Mouse (Mus musculus) Patski (cell line): Measurements from ENCODE around the gene Slc5a10. TPM values are rescaled to one million over a fixed set of nuclear protein-coding genes. Genes with fewer than 3 reads are reported as not detected.

ENCODE experiments used
- ATAC-seq: fragments of 100-300 bp; one replicate; pipeline ENCODE4 v1.8.0; 2021
- CTCF ChIA-PET: fragments of 350-600 bp; sonication (Branson Sonifier 250); formaldehyde crosslinking; loops from one replicate; lab custom pipeline; 2022; ENCODE audit warnings: inconsistent platforms; lab: Charles Lee
- POLR2A ChIA-PET: fragments of 350-600 bp; sonication (Branson Sonifier 250); formaldehyde crosslinking; loops from one replicate; lab custom pipeline; 2022; ENCODE audit warnings: antibody characterized with exemption, inconsistent platforms; lab: Charles Lee
- DNase-seq: peaks from one replicate; pipeline ENCODE4 v3.0.0-alpha.2; 2011; ENCODE audit warnings: low read depth, low spot score
- H3K27me3 ChIP-seq: fragments of 371-371 bp; one replicate; pipeline ENCODE4 v1.5.1; 2021
- CTCF ChIP-seq: fragments of 100-300 bp; IDR thresholded peaks from one replicate; pipeline ENCODE4 v1.5.1; 2021
- in situ Hi-C: fragments of 300-500 bp; cut with MboI; formaldehyde crosslinking; loops from 3 replicates; pipeline ENCODE4 v1.11.1; 2018; ENCODE audit warnings: low pct_unique_long_range_greater_than_20kb, mixed read lengths
- polyA plus RNA-seq: library from polyadenylated mRNA; unstranded; gene quantifications from one replicate; pipeline ENCODE4 v1.2.3, GENCODE M21; 2021

The Slc5a10 gene
- polyA plus RNA-seq, 1 experiment from 2014 or later: not detected

DNA sequence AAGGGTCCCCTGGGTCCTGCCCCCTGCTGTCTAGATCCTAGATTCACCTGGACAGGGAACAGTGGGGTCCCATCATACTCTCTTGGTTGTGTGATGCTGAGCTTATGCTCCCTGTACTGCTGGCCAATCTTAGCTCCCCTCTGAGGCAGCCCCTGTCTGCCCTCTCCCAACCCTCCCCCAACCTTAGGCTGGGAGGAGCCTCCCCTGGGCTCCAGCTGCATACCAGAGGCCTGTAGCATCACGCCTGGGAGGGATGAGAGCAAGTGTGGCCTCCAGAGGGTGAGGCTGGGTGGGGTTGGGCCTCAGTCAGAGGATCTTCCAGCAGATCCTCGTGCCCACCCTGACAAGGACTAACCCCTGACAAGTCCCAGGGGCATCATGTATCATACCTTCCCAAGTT, 33.0 kb downstream of the Slc5a10 start:
- DNase-seq (no peak), ATAC-seq (peak; percentile 5)
- in situ Hi-C loops: no loop called here
- POLR2A ChIA-PET: no interaction called here
- H3K27me3 ChIP-seq: no peaks in the 10 kb centered on the region
- TF ChIP-seq CTCF: no peak
- CTCF ChIA-PET: no interaction called here

GRCm38 (mm10) chr11:61686906-61687453, 33.6 kb downstream of the Slc5a10 start:
- in situ Hi-C loops: no loop called here
- no peaks in the 10 kb centered on the region for H3K27me3 ChIP-seq
- CTCF ChIA-PET: no interaction called here
- POLR2A ChIA-PET: no interaction called here
- ATAC-seq (no peak), DNase-seq (no peak)
- TF ChIP-seq CTCF: no peak

DNA sequence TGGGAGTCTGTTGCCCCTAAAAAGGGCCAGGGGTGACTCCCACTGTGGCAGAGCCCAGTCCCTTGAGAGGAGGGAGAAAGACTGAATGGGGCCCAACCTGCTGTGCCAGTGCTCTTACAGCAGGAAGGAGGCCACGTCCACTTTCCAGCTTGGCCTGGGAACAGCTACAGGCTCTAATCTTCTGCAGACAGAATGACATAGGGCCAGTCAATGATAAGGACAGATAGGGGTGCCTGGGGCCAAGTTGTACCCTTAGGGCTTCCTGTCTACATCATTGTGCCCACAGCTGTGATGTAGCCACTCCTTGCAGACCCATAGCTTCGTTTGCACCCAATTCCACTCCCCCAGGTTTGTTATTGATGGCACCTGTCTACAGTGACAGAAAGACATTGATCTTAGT, 34.5 kb downstream of the Slc5a10 start:
- no peak for DNase-seq
- CTCF ChIA-PET: interaction anchor here (1.3 kb wide), 1 partner anchor 28 kb away, joined by 3 read pairs; no protein-coding TSS in a partner anchor
- in situ Hi-C loops: no loop called here
- no peaks in the 10 kb centered on the region for H3K27me3 ChIP-seq
- no peak for ATAC-seq
- POLR2A ChIA-PET: no interaction called here
- no peak for TF ChIP-seq CTCF

DNA sequence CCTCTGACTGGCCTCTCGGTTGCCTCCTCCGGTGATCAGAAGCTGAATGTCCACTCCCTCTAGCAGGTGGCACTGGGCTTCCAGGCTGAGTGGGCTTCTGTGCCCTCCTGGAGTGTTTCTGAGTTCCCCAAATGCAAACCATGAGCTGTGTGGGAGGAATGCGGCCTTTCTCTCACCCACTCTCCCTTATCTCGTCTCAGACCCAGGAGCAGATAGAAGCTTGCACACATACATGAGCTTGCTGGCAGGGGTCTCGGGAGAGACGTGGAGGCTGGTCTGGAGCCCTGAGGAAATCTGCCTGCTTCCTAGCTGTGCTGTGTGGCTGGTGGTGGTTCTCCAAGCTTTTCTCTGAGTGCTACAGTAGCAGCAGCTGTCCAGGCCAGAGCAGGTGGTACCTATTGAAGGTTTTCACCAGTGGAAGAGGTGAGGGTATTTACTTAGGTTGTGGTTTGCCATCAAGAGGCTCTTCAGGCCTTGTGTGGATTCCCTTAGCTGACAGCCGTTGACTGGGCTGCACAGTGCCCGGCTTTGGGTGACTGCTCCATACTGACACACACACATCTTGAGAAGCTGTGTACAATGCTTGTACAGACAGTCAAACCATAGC, 35.4 kb downstream of the Slc5a10 start:
- H3K27me3 ChIP-seq: no peaks in the 10 kb centered on the region
- DNase-seq (no peak), ATAC-seq (no peak)
- no peak for TF ChIP-seq CTCF
- CTCF ChIA-PET: interaction anchor here (1.3 kb wide), 1 partner anchor 29 kb away, joined by 3 read pairs; no protein-coding TSS in a partner anchor
- POLR2A ChIA-PET: interaction anchor here (0.5 kb wide), 1 partner anchor 41 kb away, joined by 5 read pairs; no protein-coding TSS in a partner anchor
- in situ Hi-C loops: no loop called here

DNA sequence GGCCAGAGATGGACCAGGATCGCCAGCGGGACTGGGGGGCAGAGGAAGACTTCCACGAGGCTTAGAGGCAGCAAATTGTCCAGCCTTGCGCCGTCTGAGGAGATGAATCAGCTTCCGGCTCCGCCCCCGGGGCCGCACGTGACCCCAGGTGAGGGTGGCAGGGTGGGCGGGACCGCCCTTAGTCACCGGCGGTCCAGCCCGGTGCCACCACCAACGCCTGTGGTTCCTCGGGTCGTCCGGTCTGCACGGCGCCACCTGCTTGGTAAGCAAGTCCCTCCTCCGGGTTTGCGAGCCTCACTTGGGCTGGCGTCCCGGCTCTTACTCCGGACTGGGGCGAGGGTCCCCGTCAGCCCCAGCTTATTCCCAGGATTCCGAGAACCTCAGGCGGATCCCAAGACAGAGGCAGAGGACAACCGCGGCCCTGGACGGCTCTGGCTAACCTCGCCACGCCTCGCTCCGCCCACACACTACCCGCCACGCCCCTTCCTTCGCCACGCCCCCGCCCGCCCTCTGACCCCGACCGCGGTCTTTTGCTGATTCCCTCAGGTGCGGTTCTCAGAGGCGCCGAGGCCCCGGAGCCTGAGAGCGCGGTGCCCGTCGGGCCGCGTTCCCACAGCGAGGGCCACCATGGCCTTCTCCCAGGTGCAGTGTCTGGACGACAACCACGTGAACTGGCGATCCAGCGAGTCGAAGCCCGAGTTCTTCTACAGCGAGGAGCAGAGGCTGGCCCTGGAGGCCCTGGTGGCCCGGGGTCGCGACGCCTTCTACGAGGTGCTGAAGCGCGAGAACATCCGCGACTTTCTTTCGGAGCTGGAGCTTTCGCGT, 36.5 kb downstream of the Slc5a10 start, which contains the start of gene Fam83g:
Fam83g (plus strand) TSS at position 185 of the 825 bp plus-strand sequence.
- CTCF ChIA-PET: interaction anchor here (1.1 kb wide), 1 partner anchor 8 kb away, joined by 3 read pairs; no protein-coding TSS in a partner anchor
- DNase-seq (no peak), ATAC-seq (no peak)
- no peak for TF ChIP-seq CTCF
- H3K27me3 ChIP-seq: no peaks in the 10 kb centered on the region
- in situ Hi-C loops: no loop called here
- POLR2A ChIA-PET: no interaction called here

DNA sequence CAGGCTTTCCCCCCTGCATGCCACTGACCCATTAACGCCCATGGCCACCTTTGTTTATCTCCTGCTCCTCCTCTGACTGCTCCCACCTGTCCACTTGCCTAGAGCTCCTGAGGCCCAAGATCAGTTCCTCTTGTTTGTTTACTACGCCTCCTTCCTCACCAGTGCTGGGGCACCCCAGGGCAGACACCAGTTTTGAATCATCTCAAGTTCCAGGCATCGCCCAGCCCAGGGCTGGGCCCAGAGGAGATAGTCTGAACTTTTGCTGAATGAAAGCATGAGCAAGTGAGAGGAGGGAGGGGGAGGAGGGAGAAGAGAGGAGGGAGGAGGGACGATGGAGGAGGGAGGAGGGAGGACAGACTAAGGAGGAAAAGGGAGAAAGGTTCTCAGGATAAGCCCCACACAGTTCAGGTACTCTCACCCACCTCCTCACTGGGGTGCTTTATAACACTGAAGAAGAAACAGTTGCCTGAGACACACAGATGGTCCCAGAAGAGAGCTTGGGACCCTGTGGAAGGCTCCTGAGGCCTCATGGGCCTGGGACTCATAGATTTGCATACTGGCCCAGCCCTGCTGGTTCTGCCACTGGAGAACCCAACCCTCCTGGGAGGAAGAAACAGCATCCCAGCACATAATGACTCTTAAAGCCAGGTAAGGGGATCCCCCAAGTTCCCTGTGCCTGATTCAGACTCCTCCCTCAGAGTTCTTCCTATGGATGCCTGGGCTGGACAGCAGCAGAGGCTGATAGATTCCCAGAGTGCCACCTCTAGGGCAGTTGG, 41.3 kb downstream of the Slc5a10 start:
- in situ Hi-C loops: no loop called here
- ATAC-seq: no peak
- ChIA-PET CTCF (no interaction called here), POLR2A (no interaction called here)
- no peak for DNase-seq
- no peaks in the 10 kb centered on the region for H3K27me3 ChIP-seq
- no peak for TF ChIP-seq CTCF

GRCm38 (mm10) chr11:61677709-61678108, 42.9 kb downstream of the Slc5a10 start:
- no peak for DNase-seq
- ChIA-PET CTCF (no interaction called here), POLR2A (interaction anchor here (0.6 kb wide), 2 partner anchors 21 to 482 kb away, joined by 3 read pairs; no protein-coding TSS in a partner anchor)
- TF ChIP-seq CTCF: no peak
- H3K27me3 ChIP-seq: no peaks in the 10 kb centered on the region
- in situ Hi-C loops: no loop called here
- no peak for ATAC-seq

DNA sequence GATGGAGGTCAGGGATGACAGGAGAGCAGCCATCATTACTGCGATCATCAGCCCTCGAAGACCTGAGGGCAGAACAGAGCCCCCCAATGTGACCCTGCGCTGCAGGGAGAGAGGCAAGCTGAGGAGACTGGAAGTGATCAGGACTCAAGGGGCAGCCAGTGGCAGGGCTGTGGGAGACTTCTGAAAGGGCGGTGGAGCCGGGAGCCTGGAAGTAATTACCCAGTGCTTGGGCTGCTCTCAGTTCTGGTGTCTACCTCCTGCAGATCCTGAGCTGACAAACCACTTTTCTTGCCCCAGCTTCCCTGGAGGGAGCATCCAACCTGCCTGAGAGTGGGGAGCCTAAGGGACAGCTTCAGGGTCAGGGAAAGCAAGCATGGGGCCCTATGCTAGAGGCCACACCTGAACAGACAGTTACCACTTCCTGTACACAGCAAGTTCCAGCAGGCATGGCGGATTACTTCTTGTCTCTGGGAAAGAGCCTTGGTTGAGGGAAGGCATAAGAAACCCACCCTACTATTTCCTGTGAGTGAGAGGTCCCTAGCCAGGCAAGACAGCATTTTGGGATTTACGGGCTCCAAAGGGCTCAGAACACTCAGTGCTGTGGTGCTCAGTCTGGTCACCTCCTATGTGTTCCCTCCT, 44.3 kb downstream of the Slc5a10 start:
- H3K27me3 ChIP-seq: no peaks in the 10 kb centered on the region
- TF ChIP-seq CTCF: no peak
- in situ Hi-C loops: no loop called here
- no peak for DNase-seq
- ChIA-PET POLR2A (no interaction called here), CTCF (no interaction called here)
- ATAC-seq: no peak

GRCm38 (mm10) chr11:61675332-61675731, 45.3 kb downstream of the Slc5a10 start:
- ChIA-PET CTCF (no interaction called here), POLR2A (no interaction called here)
- in situ Hi-C loops: no loop called here
- TF ChIP-seq CTCF: no peak
- ATAC-seq (no peak), DNase-seq (no peak)
- H3K27me3 ChIP-seq: no peaks in the 10 kb centered on the region

GRCm38 (mm10) chr11:61674839-61675159, 45.8 kb downstream of the Slc5a10 start:
- POLR2A ChIA-PET: no interaction called here
- CTCF ChIA-PET: no interaction called here
- ATAC-seq (no peak), DNase-seq (no peak)
- in situ Hi-C loops: no loop called here
- no peak for TF ChIP-seq CTCF
- H3K27me3 ChIP-seq: no peaks in the 10 kb centered on the region
